Mouse (Mus musculus) MEL (cell line): Measurements from ENCODE around the gene Atp5d. TPM values are rescaled to one million over a fixed set of nuclear protein-coding genes. Genes with fewer than 3 reads are reported as not detected.
A peak's percentile ranks its signal among the peaks of the same experiment; 100 is the strongest.

ENCODE experiments used
- DNase-seq: peaks from one replicate; pipeline ENCODE4 v3.0.0; 2011; ENCODE audit warnings: low read depth, low spot score
- H3K27ac ChIP-seq: 2 replicates; pipeline ENCODE4 v1.5.1; 2012; ENCODE audit warnings: low read depth, mild to moderate bottlenecking, control low read depth, low read length, moderate library complexity; ENCODE audit not compliant: control insufficient read depth
- H3K27me3 ChIP-seq, 2 experiments: fragments of 150-350 bp in 1 of 2; sonication (generic) in 1 of 2; 2 replicates each; pipeline ENCODE4 v1.6.1; 2012; ENCODE audit warnings: low read length in 2 of 2, mild to moderate bottlenecking in 2 of 2, improper control_type of control experiment in 1 of 2, moderate library complexity in 1 of 2; ENCODE audit not compliant: insufficient read depth in 2 of 2, control insufficient read depth in 1 of 2
- H3K36me3 ChIP-seq, 2 experiments: 2 replicates each; pipeline ENCODE4 v1.6.1; 2012 to 2014; ENCODE audit warnings: low read length in 2 of 2, improper control_type of control experiment in 1 of 2, inconsistent platforms in 1 of 2, mild to moderate bottlenecking in 1 of 2; ENCODE audit not compliant: insufficient read depth in 2 of 2, control insufficient read depth in 1 of 2
- H3K4me1 ChIP-seq, 2 experiments: fragments of 150-350 bp in 1 of 2; sonication (generic) in 1 of 2; 2 replicates each; pipeline ENCODE4 v1.6.1; 2012; ENCODE audit warnings: low read length in 2 of 2, improper control_type of control experiment in 1 of 2, mild to moderate bottlenecking in 1 of 2; ENCODE audit not compliant: insufficient read depth in 2 of 2, control insufficient read depth in 1 of 2
- H3K4me3 ChIP-seq, 2 experiments: fragments of 150-350 bp in 1 of 2; sonication (generic) in 1 of 2; 2 replicates each; pipeline ENCODE4 v1.5.1; 2012; ENCODE audit warnings: low read depth in 2 of 2, low read length in 2 of 2, mild to moderate bottlenecking in 2 of 2, moderate library complexity in 2 of 2, control low read depth in 1 of 2, improper control_type of control experiment in 1 of 2; ENCODE audit not compliant: control insufficient read depth in 1 of 2, insufficient read depth in 1 of 2
- H3K79me2 ChIP-seq: 2 replicates; pipeline ENCODE4 v1.6.1; 2012; ENCODE audit warnings: mild to moderate bottlenecking, low read length, moderate library complexity; ENCODE audit not compliant: control insufficient read depth, poor library complexity, insufficient read depth
- H3K9ac ChIP-seq: 2 replicates; pipeline ENCODE4 v1.6.1; 2012; ENCODE audit warnings: low read depth, mild to moderate bottlenecking, control low read depth, low read length, moderate library complexity; ENCODE audit not compliant: control insufficient read depth, poor library complexity, severe bottlenecking
- H3K9me3 ChIP-seq: fragments of 150-350 bp; sonication (generic); replicated peaks from 2 replicates; pipeline ENCODE4 v1.6.1; 2012; ENCODE audit warnings: mild to moderate bottlenecking, low read length, improper control_type of control experiment, moderate library complexity; ENCODE audit not compliant: insufficient read depth
- CTCF ChIP-seq, 3 experiments: IDR thresholded peaks in 2 of 3; conservative IDR thresholded peaks in 1 of 3; 2 replicates each; pipeline ENCODE4 v1.5.1; 2011 to 2012; ENCODE audit warnings: low read length in 3 of 3, low read depth in 2 of 3, mild to moderate bottlenecking in 2 of 3, improper control_type of control experiment in 1 of 3, inconsistent platforms in 1 of 3, mixed read lengths in 1 of 3, moderate library complexity in 1 of 3; ENCODE audit not compliant: control insufficient read depth in 1 of 3, insufficient read depth in 1 of 3, poor library complexity in 1 of 3, severe bottlenecking in 1 of 3
- E2F4 ChIP-seq: IDR thresholded peaks from 2 replicates; pipeline ENCODE4 v1.6.1; 2011; ENCODE audit warnings: low read depth, low read length, improper control_type of control experiment, borderline replicate concordance
- ETS1 ChIP-seq: IDR thresholded peaks from 2 replicates; pipeline ENCODE4 v1.6.1; 2012; ENCODE audit warnings: low read depth, mild to moderate bottlenecking, inconsistent platforms, low read length, improper control_type of control experiment, moderate library complexity
- GABPA ChIP-seq: IDR thresholded peaks from 2 replicates; pipeline ENCODE4 v1.6.1; 2012; ENCODE audit warnings: low read depth, mild to moderate bottlenecking, inconsistent platforms, low read length, improper control_type of control experiment, moderate library complexity
- MAZ ChIP-seq: IDR thresholded peaks from 2 replicates; pipeline ENCODE4 v1.6.1; 2012; ENCODE audit warnings: low read depth, mild to moderate bottlenecking, inconsistent platforms, low read length, improper control_type of control experiment
- MXI1 ChIP-seq: IDR thresholded peaks from 2 replicates; pipeline ENCODE4 v1.6.1; 2011; ENCODE audit warnings: mild to moderate bottlenecking, low read depth, low read length, improper control_type of control experiment
- MYB ChIP-seq: IDR thresholded peaks from 2 replicates; pipeline ENCODE4 v1.6.1; 2011; ENCODE audit warnings: mild to moderate bottlenecking, low read depth, low read length, improper control_type of control experiment
- NELFE ChIP-seq: IDR thresholded peaks from 2 replicates; pipeline ENCODE4 v1.6.1; 2011; ENCODE audit warnings: low read depth, low read length, improper control_type of control experiment
- POLR2A ChIP-seq, 2 experiments: IDR thresholded peaks; 2 replicates each; pipeline ENCODE4 v1.6.1; 2011 to 2012; ENCODE audit warnings: low read length in 2 of 2, mild to moderate bottlenecking in 2 of 2, control low read depth in 1 of 2, improper control_type of control experiment in 1 of 2, low read depth in 1 of 2, moderate library complexity in 1 of 2; ENCODE audit not compliant: control insufficient read depth in 1 of 2, insufficient read depth in 1 of 2, poor library complexity in 1 of 2
- POLR2AphosphoS2 ChIP-seq: IDR thresholded peaks from 2 replicates; pipeline ENCODE4 v1.6.1; 2011; ENCODE audit warnings: low read length, improper control_type of control experiment
- POLR2AphosphoS5 ChIP-seq: IDR thresholded peaks from 2 replicates; pipeline ENCODE4 v1.6.1; 2012; ENCODE audit warnings: low read depth, borderline replicate concordance, mild to moderate bottlenecking, inconsistent platforms, low read length, moderate library complexity, mixed read lengths
- RCOR1 ChIP-seq: IDR thresholded peaks from 2 replicates; pipeline ENCODE4 v1.6.1; 2012; ENCODE audit warnings: low read depth, mild to moderate bottlenecking, inconsistent platforms, low read length, improper control_type of control experiment
- SIN3A ChIP-seq: IDR thresholded peaks from 2 replicates; pipeline ENCODE4 v1.6.1; 2012; ENCODE audit warnings: low read length, improper control_type of control experiment, inconsistent platforms
- ZC3H11A ChIP-seq: IDR thresholded peaks from 2 replicates; pipeline ENCODE4 v1.6.1; 2012; ENCODE audit warnings: low read depth, mild to moderate bottlenecking, inconsistent platforms, low read length, improper control_type of control experiment
- ZKSCAN1 ChIP-seq: IDR thresholded peaks from 2 replicates; pipeline ENCODE4 v1.6.1; 2012; ENCODE audit warnings: low read depth, mild to moderate bottlenecking, inconsistent platforms, low read length, improper control_type of control experiment, moderate library complexity
- ZNF384 ChIP-seq: IDR thresholded peaks from 2 replicates; pipeline ENCODE4 v1.6.1; 2012; ENCODE audit warnings: low read depth, mild to moderate bottlenecking, inconsistent platforms, low read length, improper control_type of control experiment
- polyA plus RNA-seq, 2 experiments: library from polyadenylated mRNA; stranded (reverse) in 1 of 2; unstranded in 1 of 2; fragments of >175 nt in 1 of 2; fragments of >200 nt in 1 of 2; gene quantifications; 2 replicates each; pipeline versions ENCODE4 v1.2.1 to v1.2.4; 2012; ENCODE audit warnings: low replicate concordance in 2 of 2, low read depth in 1 of 2; ENCODE audit not compliant: insufficient read length in 2 of 2, insufficient read depth in 1 of 2, missing spikeins in 1 of 2
- total RNA-seq: library from RNA; depleted of rRNA; stranded (reverse); fragments of 300-350 nt; gene quantifications from 2 replicates; pipeline ENCODE4 v1.2.3, GENCODE M21; 2012

Gene Atp5d
- total and polyA plus RNA-seq, 3 experiments: 300 to 657 (median 308) TPM

- no peak overlapping the region for H3K9ac ChIP-seq
- H3K4me3 ChIP-seq: no peak overlapping the region
- no peaks in the 10 kb centered on the region for H3K9me3 ChIP-seq
- peak overlapping the region; percentile 34 for H3K27ac ChIP-seq
- H3K79me2 ChIP-seq: peaks cover 42% of the 10 kb centered on the region
- no peaks in the 10 kb centered on the region for H3K27me3 ChIP-seq
- no peak for TF ChIP-seq ZKSCAN1
- TF ChIP-seq MYB: no peak
- no peak for TF ChIP-seq ZC3H11A
- peak; percentile 6; the same call in 1 of the 2 replicates for TF ChIP-seq POLR2AphosphoS2
- no peak for TF ChIP-seq POLR2AphosphoS5
- TF ChIP-seq NELFE: no peak
- TF ChIP-seq ZNF384: no peak
- TF ChIP-seq RCOR1: no peak
- no peak for TF ChIP-seq MAZ
- no peak for TF ChIP-seq E2F4
- 0 out of 2 replicates have a peak, but pooled peaks have one; percentile 1 for TF ChIP-seq MXI1
- TF ChIP-seq GABPA: no peak
- 0 out of 2 replicates have a peak, but pooled peaks have one; percentile 23 for TF ChIP-seq SIN3A
- H3K36me3 ChIP-seq: peaks cover 0 to 12% of the 10 kb centered on the region in 2 experiments; a peak in 2 of 4 replicates
- DNase-seq: no peak
- peaks cover 0 to 41% of the 10 kb centered on the region in 2 experiments; a peak in 2 of 4 replicates for H3K4me1 ChIP-seq
These were observed 8.2 kb downstream of the Atp5d start for GRCm38 (mm10) chr10:80146568-80147011.

DNA sequence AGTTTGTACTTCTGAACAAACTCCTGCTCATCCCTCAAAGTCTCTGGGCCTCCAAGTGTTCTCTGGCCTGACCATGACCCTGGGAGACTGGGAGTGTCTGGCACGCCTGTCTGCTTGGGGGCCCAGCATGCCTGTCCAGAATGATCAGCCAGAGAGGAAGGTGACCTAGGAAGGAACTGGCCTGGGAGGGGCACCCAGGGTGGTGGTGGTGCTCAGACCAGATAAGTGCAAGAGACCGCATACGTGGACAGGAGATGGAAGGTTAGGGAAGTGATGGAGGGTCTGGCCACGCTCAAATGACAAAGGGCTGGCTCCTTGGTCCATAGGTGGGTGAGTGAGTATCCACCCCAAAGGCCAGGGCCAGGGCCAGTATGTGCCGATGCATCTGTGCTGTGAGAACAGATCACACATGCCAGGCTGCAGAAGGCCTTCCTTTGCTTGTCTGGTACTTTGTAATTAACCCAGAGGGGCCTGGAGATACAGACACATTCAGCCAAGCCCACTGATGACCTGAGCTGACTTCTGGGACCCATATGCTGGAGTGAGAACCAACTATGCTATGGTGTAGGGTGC lies 8.8 kb downstream of the Atp5d start:
- peak overlapping the region; percentile 86 for H3K27ac ChIP-seq
- peaks cover 0 to 47% of the 10 kb centered on the region in 2 experiments; a peak in 2 of 4 replicates for H3K4me1 ChIP-seq
- peak overlapping the region in 1 of 2 experiments; percentile 62; a peak in 3 of 4 replicates for H3K4me3 ChIP-seq
- H3K27me3 ChIP-seq: no peaks in the 10 kb centered on the region
- no peaks in the 10 kb centered on the region for H3K9me3 ChIP-seq
- TF ChIP-seq CTCF (IDR thresholded peaks at IDR 0.05 in 2 of 3, conservative IDR thresholded peaks at IDR 0.05 in 1 of 3; ENCODE audit: control insufficient read depth in 1 of 3, insufficient read depth in 1 of 3, low read depth in 2 of 3, low read length in 3 of 3, poor library complexity in 1 of 3, severe bottlenecking in 1 of 3): no peak
- no peak for TF ChIP-seq ETS1
- 0 out of 4 replicates have a peak, but pooled peaks of 1 of the 2 experiments have one; percentile 34 for TF ChIP-seq POLR2A (IDR thresholded peaks at IDR 0.05; ENCODE audit: control insufficient read depth in 1 of 2, insufficient read depth in 1 of 2, low read depth in 1 of 2, low read length in 2 of 2, poor library complexity in 1 of 2)
- TF ChIP-seq MXI1: no peak
- no peak for TF ChIP-seq E2F4
- H3K9ac ChIP-seq: peak overlapping the region; percentile 77
- peaks cover 48% of the 10 kb centered on the region for H3K79me2 ChIP-seq
- DNase-seq: no peak
- H3K36me3 ChIP-seq: peaks cover 0 to 14% of the 10 kb centered on the region in 2 experiments; a peak in 2 of 4 replicates
